Mouse (Mus musculus): ENCODE data around the gene Adora1. TPM values are rescaled to one million over a fixed set of nuclear protein-coding genes. Genes with fewer than 3 reads are reported as not detected.

Adora1 gene
- polyA plus RNA-seq, 1 experiment: 0.50 TPM

DNA sequence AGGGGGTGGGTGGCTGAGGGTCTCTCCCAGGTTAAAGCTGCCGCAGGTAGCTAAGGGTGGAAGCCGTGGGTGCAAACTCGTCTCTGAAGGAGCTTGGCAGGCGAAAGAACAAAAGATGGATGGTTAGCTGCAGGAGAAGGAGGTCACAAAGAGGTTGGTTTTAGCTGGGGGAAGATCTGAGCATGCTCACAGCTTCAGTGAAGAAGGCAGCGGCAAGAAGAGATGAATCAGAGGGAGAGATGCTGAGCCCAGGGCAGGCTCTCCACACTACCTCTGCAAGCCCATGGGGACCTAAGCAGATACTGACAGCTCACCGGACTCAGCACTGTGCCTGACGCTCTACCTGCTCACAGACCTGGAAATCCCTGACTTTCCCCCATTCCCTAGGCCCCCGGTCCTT, 6.1 kb upstream of the Adora1 start:
- H3K4me3 ChIP-seq (replicated peaks): no peak overlapping the region
- no peaks in the 10 kb centered on the region for H3K9me3 ChIP-seq
- peaks cover 86% of the 10 kb centered on the region for H3K27me3 ChIP-seq (replicated peaks)
- TF ChIP-seq GATA1 (IDR thresholded peaks at IDR 0.05; ENCODE audit: borderline replicate concordance, low read length) (no peak), FLI1 (IDR thresholded peaks at IDR 0.05; ENCODE audit: low read length) (no peak)
- H3K36me3 ChIP-seq (replicated peaks; ENCODE audit: low read length): no peaks in the 10 kb centered on the region
- peaks cover 20% of the 10 kb centered on the region for H3K4me1 ChIP-seq

GRCm38 (mm10) chr1:134240701-134241100, 5.5 kb upstream of the Adora1 start:
- H3K27me3 ChIP-seq (replicated peaks): peaks cover 91% of the 10 kb centered on the region
- TF ChIP-seq FLI1 (IDR thresholded peaks at IDR 0.05; ENCODE audit: low read length) (no peak), GATA1 (IDR thresholded peaks at IDR 0.05; ENCODE audit: borderline replicate concordance, low read length) (no peak)
- H3K4me1 ChIP-seq: peaks cover 26% of the 10 kb centered on the region
- no peak overlapping the region for H3K4me3 ChIP-seq (replicated peaks)
- no peaks in the 10 kb centered on the region for H3K9me3 ChIP-seq
- H3K36me3 ChIP-seq (replicated peaks; ENCODE audit: low read length): no peaks in the 10 kb centered on the region

- peaks cover 25% of the 10 kb centered on the region for H3K4me1 ChIP-seq
- no peak overlapping the region for H3K4me3 ChIP-seq (replicated peaks)
- H3K27me3 ChIP-seq (replicated peaks): peaks cover 97% of the 10 kb centered on the region
- TF ChIP-seq FLI1 (IDR thresholded peaks at IDR 0.05; ENCODE audit: low read length) (no peak), GATA1 (IDR thresholded peaks at IDR 0.05; ENCODE audit: borderline replicate concordance, low read length) (no peak)
- H3K36me3 ChIP-seq (replicated peaks; ENCODE audit: low read length): no peaks in the 10 kb centered on the region
- no peaks in the 10 kb centered on the region for H3K9me3 ChIP-seq
Measured at GRCm38 (mm10) chr1:134237438-134237837, 2.2 kb upstream of the Adora1 start.

DNA sequence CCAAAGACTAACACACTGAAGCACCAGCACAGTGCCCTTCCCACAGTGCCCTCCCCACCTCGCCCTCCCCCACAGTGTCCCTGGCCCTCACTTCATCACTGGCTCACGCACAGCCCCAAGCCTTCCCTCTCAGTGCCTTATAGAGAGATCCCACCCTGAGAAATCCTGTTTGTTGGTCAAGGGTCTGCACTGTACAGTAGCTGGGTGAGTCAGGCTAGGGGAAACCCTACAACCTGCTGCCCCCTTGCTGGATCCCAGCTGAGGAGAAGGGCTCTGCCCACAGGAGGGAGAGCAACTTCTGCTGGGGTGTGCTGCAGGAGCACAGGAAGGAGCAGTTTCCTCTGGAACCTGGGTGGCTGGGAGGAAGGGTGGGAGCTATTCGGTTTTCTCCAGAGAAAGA, 911 bp upstream of the Adora1 start:
- Histone ChIP-seq H3K4me1 (peaks cover 25% of the 10 kb centered on the region), H3K27me3 (replicated peaks) (peaks cover 94% of the 10 kb centered on the region), H3K36me3 (replicated peaks; ENCODE audit: low read length) (no peaks in the 10 kb centered on the region), H3K9me3 (no peaks in the 10 kb centered on the region), H3K4me3 (replicated peaks) (no peak overlapping the region)
- no peak for TF ChIP-seq GATA1 (IDR thresholded peaks at IDR 0.05; ENCODE audit: borderline replicate concordance, low read length)

DNA sequence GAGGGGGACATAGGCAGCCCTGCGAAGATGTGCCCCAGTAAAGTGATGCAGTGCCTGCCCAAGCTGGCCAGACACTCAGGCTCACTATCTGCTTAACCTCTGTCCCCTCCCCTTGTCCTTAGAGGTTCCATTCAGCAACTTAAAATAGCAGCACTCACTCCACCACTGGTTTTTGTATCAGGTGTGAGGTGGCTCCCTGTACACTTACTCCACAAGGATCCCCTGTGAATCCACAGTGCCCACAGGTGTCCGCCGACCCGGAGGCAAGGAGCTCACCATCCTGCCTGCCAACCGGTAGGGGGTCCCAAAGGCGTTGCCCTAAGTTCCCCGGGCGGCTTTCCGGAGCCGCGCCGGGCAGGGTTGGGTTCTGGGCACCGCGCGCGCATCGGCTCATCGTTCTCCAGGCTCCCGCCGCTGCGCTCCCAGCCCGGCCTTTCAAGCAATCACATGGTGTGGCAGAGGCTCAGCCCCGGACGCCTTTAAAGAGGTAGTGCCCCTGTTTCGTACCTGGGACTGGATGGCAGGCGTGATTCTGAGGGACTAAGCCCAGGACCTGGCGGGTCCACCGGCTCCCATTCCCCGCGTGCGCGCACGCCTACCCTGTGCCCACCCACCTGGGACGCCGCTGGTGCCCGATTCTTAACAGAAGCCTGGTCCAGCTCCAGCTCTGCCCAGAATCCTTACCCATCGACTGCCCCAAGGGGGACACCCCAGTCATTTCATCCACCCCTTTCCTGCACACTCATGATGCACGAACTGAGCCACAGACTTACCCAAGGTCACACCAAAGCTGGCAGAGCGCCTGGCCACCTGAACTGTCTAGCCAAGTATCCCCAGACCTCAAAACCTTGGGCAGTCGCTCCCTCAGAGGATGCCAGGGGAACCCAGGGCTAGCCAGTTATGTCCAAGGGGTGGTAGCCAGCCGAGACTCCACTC, 508 bp downstream of the Adora1 start:
- Histone ChIP-seq H3K9me3 (no peaks in the 10 kb centered on the region), H3K27me3 (replicated peaks) (peaks cover 93% of the 10 kb centered on the region), H3K4me3 (replicated peaks) (no peak overlapping the region), H3K4me1 (peaks cover 25% of the 10 kb centered on the region), H3K36me3 (replicated peaks; ENCODE audit: low read length) (no peaks in the 10 kb centered on the region)
- TF ChIP-seq FLI1 (IDR thresholded peaks at IDR 0.05; ENCODE audit: low read length): no peak
- TF ChIP-seq GATA1 (IDR thresholded peaks at IDR 0.05; ENCODE audit: borderline replicate concordance, low read length): no peak

DNA sequence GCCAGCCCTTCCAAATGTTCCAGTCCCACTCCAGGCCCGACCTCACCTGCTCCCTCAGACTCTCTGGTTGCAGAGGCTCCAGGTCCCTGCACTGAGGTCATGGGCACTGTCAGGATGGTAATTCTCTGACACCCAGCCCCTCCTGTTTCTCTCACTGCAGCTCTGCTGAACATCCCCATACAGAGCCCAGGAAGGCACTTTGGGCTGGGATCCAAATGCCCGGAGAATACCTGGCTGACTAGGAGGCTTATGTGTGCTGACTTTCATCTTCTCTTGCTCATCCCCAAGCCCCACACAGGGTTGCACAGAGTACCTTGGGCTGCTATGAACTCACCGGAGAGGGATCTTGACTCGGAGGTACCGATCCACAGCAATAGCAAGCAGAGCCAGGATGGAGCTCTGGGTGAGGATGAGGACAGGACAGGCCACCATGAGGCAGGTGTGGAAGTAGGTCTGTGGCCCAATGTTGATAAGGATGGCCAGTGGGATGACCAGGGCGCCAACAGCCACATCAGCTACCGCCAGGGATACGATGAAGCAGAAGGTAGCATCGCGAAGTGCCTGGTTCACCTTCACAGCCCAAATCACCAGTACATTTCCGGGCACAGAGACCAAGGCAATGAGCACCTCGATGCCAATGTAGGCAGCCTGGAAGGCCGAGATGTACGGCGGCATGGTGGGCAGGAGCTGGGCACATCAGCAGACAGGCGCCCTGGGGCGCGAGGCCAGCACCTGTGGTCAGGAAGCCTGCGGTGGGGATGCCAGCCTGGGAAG, 1.4 kb downstream of the Adora1 start:
- Histone ChIP-seq H3K9me3 (no peaks in the 10 kb centered on the region), H3K27me3 (replicated peaks) (peaks cover 87% of the 10 kb centered on the region)
- TF ChIP-seq GATA1 (IDR thresholded peaks at IDR 0.05; ENCODE audit: borderline replicate concordance, low read length) (no peak), FLI1 (IDR thresholded peaks at IDR 0.05; ENCODE audit: low read length) (no peak)

DNA sequence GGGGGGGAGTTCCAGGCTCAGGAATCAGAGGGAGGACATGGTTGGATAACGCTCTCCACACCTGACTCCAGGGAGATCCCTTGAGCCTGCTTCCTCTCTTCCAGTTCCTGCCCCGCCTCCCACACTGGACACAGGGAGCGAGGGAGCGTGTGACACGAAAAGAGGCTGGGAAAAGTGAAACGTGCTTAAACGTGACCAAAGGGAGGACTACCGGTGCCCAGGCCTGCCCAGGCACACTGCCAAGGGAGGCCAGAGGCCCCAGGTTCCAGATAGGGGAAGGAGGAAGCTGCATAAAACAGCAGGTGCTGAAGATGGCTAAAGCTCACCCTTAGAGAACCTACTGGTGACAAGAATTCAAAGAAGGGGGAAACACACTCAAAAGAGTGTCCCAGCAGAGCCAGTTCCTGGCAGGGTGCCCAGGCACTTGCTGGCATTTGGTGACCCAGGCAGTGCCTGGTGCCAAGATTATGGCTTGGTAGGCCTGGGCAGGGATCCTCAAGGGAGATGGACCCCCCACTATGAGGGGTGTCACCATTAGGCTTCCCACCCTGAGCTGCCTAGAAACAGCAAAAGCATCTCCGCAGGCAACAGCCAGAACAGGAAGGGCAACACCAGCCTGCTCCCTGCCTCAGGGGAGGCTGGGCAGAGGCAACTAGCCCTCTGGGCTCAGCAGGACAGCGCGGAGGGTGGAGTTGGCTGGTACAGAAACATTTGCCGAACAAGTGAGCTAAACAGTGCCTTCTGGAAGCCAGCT, 2.3 kb downstream of the Adora1 start:
- peaks cover 22% of the 10 kb centered on the region for H3K4me1 ChIP-seq
- H3K9me3 ChIP-seq: no peaks in the 10 kb centered on the region
- H3K36me3 ChIP-seq (replicated peaks; ENCODE audit: low read length): no peaks in the 10 kb centered on the region
- peaks cover 81% of the 10 kb centered on the region for H3K27me3 ChIP-seq (replicated peaks)
- TF ChIP-seq FLI1 (IDR thresholded peaks at IDR 0.05; ENCODE audit: low read length) (no peak), GATA1 (IDR thresholded peaks at IDR 0.05; ENCODE audit: borderline replicate concordance, low read length) (no peak)
- H3K4me3 ChIP-seq (replicated peaks): no peak overlapping the region

More for the DNA sequence above, 1.4 kb downstream of the Adora1 start:
- Histone ChIP-seq H3K36me3 (replicated peaks; ENCODE audit: low read length) (no peaks in the 10 kb centered on the region), H3K4me3 (replicated peaks) (peak overlapping the region; percentile 44), H3K4me1 (peaks cover 22% of the 10 kb centered on the region)

GRCm38 (mm10) chr1:134232326-134232725, 2.9 kb downstream of the Adora1 start:
- Histone ChIP-seq H3K4me1 (peaks cover 22% of the 10 kb centered on the region), H3K36me3 (replicated peaks; ENCODE audit: low read length) (no peaks in the 10 kb centered on the region)
- TF ChIP-seq FLI1 (IDR thresholded peaks at IDR 0.05; ENCODE audit: low read length) (no peak), GATA1 (IDR thresholded peaks at IDR 0.05; ENCODE audit: borderline replicate concordance, low read length) (no peak)

GRCm38 (mm10) chr1:134231681-134232080, 3.5 kb downstream of the Adora1 start:
- Histone ChIP-seq H3K27me3 (replicated peaks) (peaks cover 77% of the 10 kb centered on the region), H3K9me3 (no peaks in the 10 kb centered on the region), H3K4me3 (replicated peaks) (no peak overlapping the region), H3K4me1 (peaks cover 22% of the 10 kb centered on the region), H3K36me3 (replicated peaks; ENCODE audit: low read length) (no peaks in the 10 kb centered on the region)
- TF ChIP-seq GATA1 (IDR thresholded peaks at IDR 0.05; ENCODE audit: borderline replicate concordance, low read length): no peak
- no peak for TF ChIP-seq FLI1 (IDR thresholded peaks at IDR 0.05; ENCODE audit: low read length)

More at GRCm38 (mm10) chr1:134232326-134232725, 2.9 kb downstream of the Adora1 start:
- Histone ChIP-seq H3K9me3 (no peaks in the 10 kb centered on the region), H3K4me3 (replicated peaks) (no peak overlapping the region), H3K27me3 (replicated peaks) (peaks cover 79% of the 10 kb centered on the region)
